Mouse (Mus musculus) hindbrain, embryonic 10.5 days (tissue): ENCODE data around the gene Lactbl1. TPM values are rescaled to one million over a fixed set of nuclear protein-coding genes. Genes with fewer than 3 reads are reported as not detected.

ENCODE experiments used
- DNase-seq: peaks from one replicate; pipeline ENCODE4 v3.0.0-alpha.2; 2017; ENCODE audit warnings: low spot score
- H3K27ac ChIP-seq: fragments of 300-500 bp; sonication (generic); 2 replicates; pipeline ENCODE4 v1.5.1; 2016; ENCODE audit warnings: mild to moderate bottlenecking, moderate library complexity
- H3K27me3 ChIP-seq: fragments of 300-500 bp; sonication (generic); 2 replicates; pipeline ENCODE4 v1.6.1; 2016; ENCODE audit warnings: mild to moderate bottlenecking; ENCODE audit not compliant: poor library complexity, insufficient read depth, severe bottlenecking
- H3K36me3 ChIP-seq: fragments of 300-500 bp; sonication (generic); 2 replicates; pipeline ENCODE4 v1.6.1; 2016; ENCODE audit warnings: mild to moderate bottlenecking, moderate library complexity
- H3K4me1 ChIP-seq: fragments of 300-500 bp; sonication (generic); replicated peaks from 2 replicates; pipeline ENCODE4 v1.6.1; 2016; ENCODE audit warnings: mild to moderate bottlenecking
- H3K4me3 ChIP-seq: fragments of 300-500 bp; sonication (generic); 2 replicates; pipeline ENCODE4 v1.5.1; 2016; ENCODE audit warnings: mild to moderate bottlenecking, moderate library complexity
- H3K9me3 ChIP-seq: fragments of 300-500 bp; sonication (generic); 2 replicates; pipeline ENCODE4 v1.6.1; 2016; ENCODE audit warnings: mild to moderate bottlenecking, moderate library complexity
- WGBS: fragments of 180-500 bp; shearing (Covaris S2); methylation state at CpG from one replicate; pipeline ENCODE4 v1.1.7; 2016; 5-methylcytosine and 5-hydroxymethylcytosine counted together
- polyA plus RNA-seq: library from polyadenylated mRNA; unstranded; fragments of >200 nt; fragmentation: Nextera tagmentation; extraction: Ambion mirVana; gene quantifications from 2 replicates; pipeline ENCODE4 v1.2.1, GENCODE M21; 2016

The Lactbl1 gene
- 0.05 TPM in 1 of 2 replicates, not detected in the other for polyA plus RNA-seq

DNA sequence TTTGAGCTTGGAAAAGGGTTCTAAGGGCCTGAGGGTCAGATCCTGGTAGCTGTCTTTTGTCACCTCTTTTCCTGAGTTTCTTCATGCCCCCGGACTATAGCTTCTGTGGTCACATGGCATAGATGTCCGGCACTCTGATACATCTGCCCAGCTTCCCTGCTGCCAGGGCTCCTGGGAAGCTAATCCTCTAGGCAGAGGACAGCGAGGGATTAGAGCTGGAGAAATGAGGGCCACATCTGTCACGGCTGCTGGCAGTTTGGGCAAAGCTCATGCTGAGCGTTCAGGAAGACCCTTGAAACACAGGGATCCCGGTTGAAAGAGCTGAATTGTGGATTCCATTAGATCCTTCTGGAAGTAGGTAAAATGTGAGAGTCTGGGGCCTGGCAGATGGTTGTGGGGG is at the start of gene Lactbl1:
Gene Lactbl1 (plus strand): TSS at position 234 of the 400 bp plus-strand sequence.
- 48% methylated on average over 6 of the region's 6 CpGs for WGBS
- H3K4me3 ChIP-seq = no peak within 1 kb of the TSS
- no peaks in the 10 kb centered on the region for H3K36me3 ChIP-seq

DNA sequence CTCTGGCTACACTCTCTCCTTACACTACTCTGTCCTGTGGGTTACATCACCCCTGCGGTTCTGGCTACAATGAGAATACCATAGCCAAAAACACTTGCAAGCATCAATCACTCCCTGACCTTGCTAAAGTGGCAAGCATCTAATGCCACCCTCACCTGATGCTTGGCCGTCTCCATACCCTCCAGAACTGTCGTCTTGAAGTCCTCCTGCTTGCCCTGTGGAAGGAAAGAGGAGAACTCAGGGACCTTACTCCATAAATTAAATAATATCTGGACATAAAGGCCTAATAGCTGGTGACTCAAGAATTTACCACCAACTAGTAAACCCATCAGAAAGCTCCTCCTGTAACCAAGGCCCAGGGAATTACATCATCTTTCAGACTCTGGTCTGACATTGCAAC is 40.5 kb upstream of the Lactbl1 start:
- Histone ChIP-seq H3K4me3 (no peak overlapping the region), H3K9me3 (no peaks in the 10 kb centered on the region), H3K4me1 (peaks cover 4% of the 10 kb centered on the region; the same call in 1 of the 2 replicates), H3K36me3 (peaks cover 23% of the 10 kb centered on the region), H3K27ac (no peak overlapping the region), H3K27me3 (no peaks in the 10 kb centered on the region)
- 92% methylated on average over 3 of the region's 3 CpGs for WGBS
- no peak for DNase-seq

More for the DNA sequence above, at the start of gene Lactbl1:
- Histone ChIP-seq H3K27me3 (peaks cover 3% of the 10 kb centered on the region; the same call in 1 of the 2 replicates), H3K9me3 (no peaks in the 10 kb centered on the region), H3K4me1 (peaks cover 12% of the 10 kb centered on the region), H3K27ac (no peak within 1 kb of the TSS)
- no peak for DNase-seq

GRCm38 (mm10) chr4:136587221-136587827 is 35.1 kb upstream of the Lactbl1 start:
- Histone ChIP-seq H3K36me3 (peaks cover 41% of the 10 kb centered on the region), H3K9me3 (no peaks in the 10 kb centered on the region), H3K27ac (no peak overlapping the region), H3K4me3 (no peak overlapping the region), H3K27me3 (no peaks in the 10 kb centered on the region), H3K4me1 (peaks cover 13% of the 10 kb centered on the region; the same call in 1 of the 2 replicates)
- WGBS = 83% methylated on average over 4 of the region's 4 CpGs
- no peak for DNase-seq

DNA sequence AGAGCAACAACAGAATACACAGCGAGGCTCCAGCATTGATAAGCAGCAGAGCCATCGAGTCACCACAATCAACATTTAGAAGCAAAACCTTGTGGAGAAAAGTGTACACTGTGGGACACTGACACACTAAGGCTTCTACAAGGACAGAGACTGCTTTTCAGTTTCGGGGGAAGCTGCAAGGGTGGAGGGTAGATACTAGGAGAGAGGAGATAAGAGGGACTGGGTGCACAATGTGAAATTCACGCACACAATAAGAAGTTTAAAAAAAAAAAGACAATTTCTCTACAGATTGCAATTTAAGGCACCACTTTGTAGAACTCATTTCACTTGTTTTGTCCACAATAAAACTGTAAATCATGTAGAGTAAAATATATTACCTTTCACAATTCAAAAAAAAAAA is 34.4 kb upstream of the Lactbl1 start:
- no peak for DNase-seq
- WGBS = 93% methylated on average over 4 of the region's 4 CpGs
- Histone ChIP-seq H3K27me3 (no peaks in the 10 kb centered on the region), H3K9me3 (no peaks in the 10 kb centered on the region), H3K4me3 (no peak overlapping the region), H3K4me1 (peaks cover 13% of the 10 kb centered on the region; the same call in 1 of the 2 replicates), H3K36me3 (peaks cover 47% of the 10 kb centered on the region), H3K27ac (no peak overlapping the region)

- Histone ChIP-seq H3K27me3 (no peaks in the 10 kb centered on the region), H3K27ac (no peak overlapping the region), H3K36me3 (peaks cover 42% of the 10 kb centered on the region), H3K4me1 (peaks cover 13% of the 10 kb centered on the region; the same call in 1 of the 2 replicates), H3K4me3 (no peak overlapping the region), H3K9me3 (no peaks in the 10 kb centered on the region)
- WGBS = 76% methylated on average over 4 of the region's 4 CpGs
- DNase-seq = no peak
These were observed 30.3 kb upstream of the Lactbl1 start for GRCm38 (mm10) chr4:136592111-136592510.

- H3K36me3 ChIP-seq = peaks cover 39% of the 10 kb centered on the region
- no peaks in the 10 kb centered on the region for H3K9me3 ChIP-seq
- no peak overlapping the region for H3K4me3 ChIP-seq
- no peaks in the 10 kb centered on the region for H3K27me3 ChIP-seq
- H3K27ac ChIP-seq = no peak overlapping the region
- no peak for DNase-seq
- WGBS = 92% methylated on average over 2 of the region's 2 CpGs
- H3K4me1 ChIP-seq = peaks cover 11% of the 10 kb centered on the region; the same call in 1 of the 2 replicates
These were observed 28.4 kb upstream of the Lactbl1 start for GRCm38 (mm10) chr4:136594006-136594405.

GRCm38 (mm10) chr4:136595221-136595620 is 27.2 kb upstream of the Lactbl1 start:
- WGBS = 93% methylated on average over 6 of the region's 6 CpGs
- Histone ChIP-seq H3K4me3 (no peak overlapping the region), H3K4me1 (peaks cover 11% of the 10 kb centered on the region; the same call in 1 of the 2 replicates), H3K27me3 (no peaks in the 10 kb centered on the region), H3K27ac (no peak overlapping the region), H3K9me3 (no peaks in the 10 kb centered on the region), H3K36me3 (peaks cover 41% of the 10 kb centered on the region)
- no peak for DNase-seq

GRCm38 (mm10) chr4:136598268-136598876 is 24.0 kb upstream of the Lactbl1 start:
- DNase-seq = no peak
- no peak overlapping the region for H3K4me3 ChIP-seq
- no peaks in the 10 kb centered on the region for H3K27me3 ChIP-seq
- no peaks in the 10 kb centered on the region for H3K9me3 ChIP-seq
- H3K4me1 ChIP-seq = peaks cover 27% of the 10 kb centered on the region
- H3K36me3 ChIP-seq = peaks cover 23% of the 10 kb centered on the region
- H3K27ac ChIP-seq = no peak overlapping the region
- WGBS = 96% methylated on average over 7 of the region's 7 CpGs

DNA sequence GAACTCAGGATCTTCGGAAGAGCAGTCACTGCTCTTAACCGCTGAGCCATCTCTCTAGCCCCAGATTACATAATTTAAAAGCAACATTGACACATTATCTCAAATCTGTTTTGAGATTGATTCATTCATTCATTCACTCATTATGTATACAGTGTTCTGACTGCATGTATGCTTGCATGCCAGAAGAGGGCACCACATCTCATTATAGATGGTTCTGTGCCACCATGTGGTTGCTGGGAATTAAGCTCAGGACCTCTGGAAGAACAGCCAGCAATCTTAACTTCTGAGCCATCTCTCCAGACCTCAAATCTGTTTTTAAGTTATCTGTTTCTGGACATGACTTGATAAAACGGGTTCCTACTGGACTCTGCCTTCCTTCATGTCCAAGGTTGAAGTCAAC is 22.6 kb upstream of the Lactbl1 start:
- Histone ChIP-seq H3K27me3 (no peaks in the 10 kb centered on the region), H3K4me3 (0 out of 2 replicates have a peak overlapping the region, but pooled peaks have one; percentile 99), H3K36me3 (peaks cover 17% of the 10 kb centered on the region; the same call in 1 of the 2 replicates), H3K4me1 (peaks cover 20% of the 10 kb centered on the region), H3K27ac (no peak overlapping the region), H3K9me3 (no peaks in the 10 kb centered on the region)
- 98% methylated on average over 3 of the region's 3 CpGs for WGBS
- no peak for DNase-seq

- Histone ChIP-seq H3K9me3 (no peaks in the 10 kb centered on the region), H3K36me3 (peaks cover 17% of the 10 kb centered on the region; the same call in 1 of the 2 replicates), H3K27me3 (no peaks in the 10 kb centered on the region), H3K27ac (no peak overlapping the region), H3K4me3 (peak overlapping the region; percentile 99), H3K4me1 (peaks cover 20% of the 10 kb centered on the region)
- 88% methylated on average over 2 of the region's 2 CpGs for WGBS
- DNase-seq = no peak
These were observed 21.9 kb upstream of the Lactbl1 start for GRCm38 (mm10) chr4:136600536-136600935.

GRCm38 (mm10) chr4:136601476-136601875 is 20.9 kb upstream of the Lactbl1 start:
- WGBS = 4% methylated on average over 13 of the region's 13 CpGs
- Histone ChIP-seq H3K4me1 (peaks cover 20% of the 10 kb centered on the region), H3K27ac (peak overlapping the region; percentile 99), H3K4me3 (peak overlapping the region; percentile 99), H3K9me3 (no peaks in the 10 kb centered on the region), H3K36me3 (peaks cover 17% of the 10 kb centered on the region; the same call in 1 of the 2 replicates), H3K27me3 (no peaks in the 10 kb centered on the region)
- peak; percentile 43 for DNase-seq

GRCm38 (mm10) chr4:136602018-136602554 is 20.3 kb upstream of the Lactbl1 start:
- peak; percentile 69 for DNase-seq
- peaks cover 20% of the 10 kb centered on the region for H3K4me1 ChIP-seq
- H3K36me3 ChIP-seq = peaks cover 17% of the 10 kb centered on the region; the same call in 1 of the 2 replicates
- H3K4me3 ChIP-seq = peak overlapping the region; percentile 99
- H3K27me3 ChIP-seq = no peaks in the 10 kb centered on the region
- H3K9me3 ChIP-seq = no peaks in the 10 kb centered on the region
- peak overlapping the region; percentile 99 for H3K27ac ChIP-seq
- WGBS = under 1% methylated on average over 64 of the region's 68 CpGs

DNA sequence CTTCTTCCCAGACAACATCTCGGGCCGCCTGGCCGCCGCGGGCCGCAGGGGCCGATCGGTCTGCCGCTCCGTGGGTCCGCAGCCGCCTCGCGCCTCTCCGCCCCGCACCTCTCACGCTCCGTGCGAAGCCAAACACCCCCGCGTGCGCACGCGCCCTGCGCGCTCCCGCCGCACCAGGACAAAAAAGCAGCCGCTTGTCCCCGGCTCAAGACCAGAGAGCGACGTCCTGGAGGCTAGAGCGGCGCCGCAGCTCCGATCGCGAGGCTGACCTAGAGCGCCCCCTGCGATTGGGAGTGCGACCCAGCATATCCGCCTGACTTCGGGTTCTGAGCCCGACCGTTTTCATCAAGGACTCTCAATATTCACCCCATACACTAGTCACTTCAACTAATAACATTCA is 19.9 kb upstream of the Lactbl1 start, which contains the start of gene Kdm1a:
Gene Kdm1a (minus strand): TSS at position 156 of the 400 bp plus-strand sequence.
- peaks cover 20% of the 10 kb centered on the region for H3K4me1 ChIP-seq
- peak; percentile 96 for DNase-seq
- no peaks in the 10 kb centered on the region for H3K9me3 ChIP-seq
- H3K27ac ChIP-seq = peak within 1 kb of the TSS; percentile 99
- peak within 1 kb of the TSS; percentile 99 for H3K4me3 ChIP-seq
- under 1% methylated on average over 45 of the region's 45 CpGs for WGBS
- H3K27me3 ChIP-seq = no peaks in the 10 kb centered on the region
- H3K36me3 ChIP-seq = peaks cover 17% of the 10 kb centered on the region; the same call in 1 of the 2 replicates
